Mouse (Mus musculus): ENCODE results near the gene C730034F03Rik.

GRCm38 (mm10) chr15:89474596-89475292 lies 45.4 kb downstream of the C730034F03Rik start:
- TF ChIP-seq CTCF (IDR thresholded peaks at IDR 0.05; ENCODE audit: insufficient read depth, low read length) (no peak), POLR2A (IDR thresholded peaks at IDR 0.05; ENCODE audit: borderline replicate concordance, extremely low read depth, low read depth, low read length) (no peak)
